Mouse (Mus musculus): ENCODE results near the gene Drosha.

Drosha gene

GRCm38 (mm10) chr15:12832599-12832998 is 8.0 kb downstream of the Drosha start:
- no peak for DNase-seq (ENCODE audit: low spot score)

- DNase-seq (ENCODE audit: low spot score) = no peak
Measured at GRCm38 (mm10) chr15:12833385-12833784, 8.8 kb downstream of the Drosha start.

GRCm38 (mm10) chr15:12834231-12834630 is 9.6 kb downstream of the Drosha start:
- no peak for DNase-seq (ENCODE audit: low spot score)

GRCm38 (mm10) chr15:12840737-12841136 is 16.1 kb downstream of the Drosha start:
- DNase-seq (ENCODE audit: low spot score) = no peak

GRCm38 (mm10) chr15:12842833-12843232 is 18.2 kb downstream of the Drosha start:
- no peak for DNase-seq (ENCODE audit: low spot score)

- DNase-seq (ENCODE audit: low spot score) = no peak
Measured at GRCm38 (mm10) chr15:12848196-12848975, 23.8 kb downstream of the Drosha start.

GRCm38 (mm10) chr15:12849373-12849772 is 24.8 kb downstream of the Drosha start:
- DNase-seq (ENCODE audit: low spot score) = no peak

- no peak for DNase-seq (ENCODE audit: low spot score)
Measured at GRCm38 (mm10) chr15:12853471-12853870, 28.9 kb downstream of the Drosha start.

- DNase-seq (ENCODE audit: low spot score) = no peak
Measured at GRCm38 (mm10) chr15:12856780-12857179, 32.2 kb downstream of the Drosha start.

- DNase-seq (ENCODE audit: low spot score) = peak; percentile 56
Measured at GRCm38 (mm10) chr15:12857840-12858516, 33.4 kb downstream of the Drosha start.

GRCm38 (mm10) chr15:12858645-12859044 is 34.0 kb downstream of the Drosha start:
- DNase-seq (ENCODE audit: low spot score) = peak; percentile 19

GRCm38 (mm10) chr15:12862061-12862460 is 37.4 kb downstream of the Drosha start:
- no peak for DNase-seq (ENCODE audit: low spot score)

GRCm38 (mm10) chr15:12863669-12864068 is 39.1 kb downstream of the Drosha start:
- DNase-seq (ENCODE audit: low spot score) = no peak

GRCm38 (mm10) chr15:12865595-12866314 is 41.1 kb downstream of the Drosha start:
- no peak for DNase-seq (ENCODE audit: low spot score)

- no peak for DNase-seq (ENCODE audit: low spot score)
Measured at GRCm38 (mm10) chr15:12867269-12867668, 42.7 kb downstream of the Drosha start.

- no peak for DNase-seq (ENCODE audit: low spot score)
Measured at GRCm38 (mm10) chr15:12875442-12876176, 51.0 kb downstream of the Drosha start.

- no peak for DNase-seq (ENCODE audit: low spot score)
Measured at GRCm38 (mm10) chr15:12876266-12876665, 51.7 kb downstream of the Drosha start.

GRCm38 (mm10) chr15:12876881-12877280 is 52.3 kb downstream of the Drosha start:
- no peak for DNase-seq (ENCODE audit: low spot score)

GRCm38 (mm10) chr15:12877934-12878333 is 53.3 kb downstream of the Drosha start:
- no peak for DNase-seq (ENCODE audit: low spot score)

GRCm38 (mm10) chr15:12878581-12878980 is 54.0 kb downstream of the Drosha start:
- no peak for DNase-seq (ENCODE audit: low spot score)

GRCm38 (mm10) chr15:12879937-12880336 is 55.3 kb downstream of the Drosha start:
- no peak for DNase-seq (ENCODE audit: low spot score)

GRCm38 (mm10) chr15:12884855-12885254 is 60.2 kb downstream of the Drosha start:
- DNase-seq (ENCODE audit: low spot score) = no peak

All from c-Kit-positive CD71-positive TER-119-positive erythroid progenitor cells, embryonic 14.5 days (primary cell).